Mouse (Mus musculus) CH12.LX (cell line): ENCODE data around the gene Foxs1. TPM values are rescaled to one million over a fixed set of nuclear protein-coding genes. Genes with fewer than 3 reads are reported as not detected.

Experiments used
- DNase-seq: peaks from one replicate; pipeline ENCODE4 v3.0.0-alpha.2; 2013; ENCODE audit errors: extremely low read depth
- H3K27ac ChIP-seq: 2 replicates; pipeline ENCODE4 v1.5.1; 2012; ENCODE audit warnings: low read depth, mild to moderate bottlenecking, control low read depth, moderate library complexity; ENCODE audit not compliant: insufficient read depth
- H3K27me3 ChIP-seq: replicated peaks from 2 replicates; pipeline ENCODE3; 2012; ENCODE audit warnings: inconsistent platforms
- H3K36me3 ChIP-seq, 2 experiments: replicated peaks in 1 of 2; 2 replicates each; pipeline versions ENCODE3 to v1.6.1; 2012; ENCODE audit warnings: inconsistent platforms in 1 of 2, low read length in 1 of 2, mild to moderate bottlenecking in 1 of 2, mixed read lengths in 1 of 2, moderate library complexity in 1 of 2; ENCODE audit not compliant: control insufficient read depth in 1 of 2, insufficient read depth in 1 of 2
- H3K4me1 ChIP-seq, 2 experiments: 2 replicates each; pipeline ENCODE4 v1.6.1; 2012; ENCODE audit warnings: inconsistent platforms in 1 of 2, moderate library complexity in 1 of 2; ENCODE audit not compliant: insufficient read depth in 2 of 2, control insufficient read depth in 1 of 2
- H3K4me2 ChIP-seq: 2 replicates; pipeline ENCODE4 v1.6.1; 2012; ENCODE audit warnings: low read depth, mild to moderate bottlenecking, control low read depth; ENCODE audit not compliant: poor library complexity, insufficient read depth, severe bottlenecking
- H3K4me3 ChIP-seq, 3 experiments: fragments of 150-350 bp in 1 of 3; sonication (generic) in 1 of 3; replicated peaks in 1 of 3; 2 replicates each; pipeline versions ENCODE3 to v1.5.1; 2011 to 2012; ENCODE audit warnings: low read depth in 2 of 3, low read length in 2 of 3, mild to moderate bottlenecking in 2 of 3, moderate library complexity in 2 of 3, control low read depth in 1 of 3, improper control_type of control experiment in 1 of 3, inconsistent platforms in 1 of 3, mixed read lengths in 1 of 3; ENCODE audit not compliant: poor library complexity in 1 of 3
- H3K79me2 ChIP-seq: replicated peaks from 2 replicates; pipeline ENCODE4 v1.6.1; 2012; ENCODE audit warnings: mild to moderate bottlenecking, moderate library complexity; ENCODE audit not compliant: control insufficient read depth, poor library complexity, insufficient read depth, severe bottlenecking; ENCODE audit errors: extremely low read depth
- H3K9ac ChIP-seq: 2 replicates; pipeline ENCODE4 v1.6.1; 2012; ENCODE audit warnings: low read depth, mild to moderate bottlenecking, control low read depth, moderate library complexity; ENCODE audit not compliant: insufficient read depth
- H3K9me3 ChIP-seq: replicated peaks from 2 replicates; pipeline ENCODE3; 2012; ENCODE audit warnings: low read length, inconsistent platforms, mixed read lengths
- BHLHE40 ChIP-seq: IDR thresholded peaks from 2 replicates; pipeline ENCODE4 v1.6.1; 2011; ENCODE audit warnings: mild to moderate bottlenecking, low read depth, low read length, improper control_type of control experiment
- EP300 ChIP-seq: IDR thresholded peaks from 2 replicates; pipeline ENCODE4 v1.6.1; 2011; ENCODE audit warnings: low read length, improper control_type of control experiment
- ETS1 ChIP-seq: conservative IDR thresholded peaks from 2 replicates; pipeline ENCODE4 v1.6.1; 2012; ENCODE audit warnings: low read depth, mild to moderate bottlenecking, inconsistent platforms, low read length, improper control_type of control experiment, moderate library complexity
- JUN ChIP-seq: IDR thresholded peaks from 2 replicates; pipeline ENCODE4 v1.6.1; 2011; ENCODE audit warnings: low read depth, mild to moderate bottlenecking, low read length, improper control_type of control experiment, moderate library complexity; ENCODE audit not compliant: insufficient read depth
- MAX ChIP-seq: IDR thresholded peaks from 2 replicates; pipeline ENCODE4 v1.6.1; 2011; ENCODE audit warnings: low read length, improper control_type of control experiment
- MEF2A ChIP-seq: IDR thresholded peaks from 2 replicates; pipeline ENCODE4 v1.6.1; 2014; ENCODE audit warnings: low read depth, mild to moderate bottlenecking, inconsistent platforms, low read length, improper control_type of control experiment, borderline replicate concordance
- NELFE ChIP-seq: IDR thresholded peaks from 2 replicates; pipeline ENCODE4 v1.6.1; 2011; ENCODE audit warnings: low read depth, low read length, improper control_type of control experiment
- NRF1 ChIP-seq: IDR thresholded peaks from 2 replicates; pipeline ENCODE4 v1.6.1; 2014; ENCODE audit warnings: low read depth, mild to moderate bottlenecking, inconsistent platforms, low read length, improper control_type of control experiment, moderate library complexity
- PAX5 ChIP-seq: IDR thresholded peaks from 2 replicates; pipeline ENCODE4 v1.6.1; 2012; ENCODE audit warnings: low read length, inconsistent platforms, mixed read lengths
- TBP ChIP-seq: conservative IDR thresholded peaks from 2 replicates; pipeline ENCODE4 v1.6.1; 2011; ENCODE audit warnings: low read depth, low read length, improper control_type of control experiment
- USF2 ChIP-seq: conservative IDR thresholded peaks from 2 replicates; pipeline ENCODE4 v1.6.1; 2011; ENCODE audit warnings: low read depth, low read length, improper control_type of control experiment
- ZC3H11A ChIP-seq: IDR thresholded peaks from 2 replicates; pipeline ENCODE4 v1.6.1; 2012; ENCODE audit warnings: low read depth, mild to moderate bottlenecking, inconsistent platforms, low read length, improper control_type of control experiment
- ZKSCAN1 ChIP-seq: IDR thresholded peaks from 2 replicates; pipeline ENCODE4 v1.6.1; 2012; ENCODE audit warnings: low read depth, inconsistent platforms, low read length, improper control_type of control experiment, borderline replicate concordance
- ZMIZ1 ChIP-seq: IDR thresholded peaks from 2 replicates; pipeline ENCODE4 v1.6.1; 2012; ENCODE audit warnings: low read depth, mild to moderate bottlenecking, inconsistent platforms, low read length, improper control_type of control experiment
- ZNF384 ChIP-seq: IDR thresholded peaks from 2 replicates; pipeline ENCODE4 v1.6.1; 2012; ENCODE audit warnings: low read depth, low read length, improper control_type of control experiment, inconsistent platforms
- dilution Hi-C: fragments of 300-500 bp; cut with MboI; formaldehyde crosslinking; loops from 2 replicates; pipeline ENCODE4 v1.14.3; 2020; ENCODE audit warnings: low sequenced_read_pairs; ENCODE audit not compliant: extremely low pct_unique_long_range_greater_than_20kb, extremely low pct_ligation_motif_present
- in situ Hi-C: fragments of 300-500 bp; cut with MboI; formaldehyde crosslinking; loops from 3 replicates; pipeline ENCODE4 v1.14.3; 2019; ENCODE audit warnings: low sequenced_read_pairs, low pct_ligation_motif_present, low pct_unique_long_range_greater_than_20kb, mixed read lengths
- polyA plus RNA-seq: library from polyadenylated mRNA; unstranded; fragments of >175 nt; gene quantifications from 2 replicates; pipeline ENCODE4 v1.2.1, GENCODE M21; 2012; ENCODE audit warnings: low read depth; ENCODE audit not compliant: insufficient read length
- total RNA-seq, 2 experiments: library from RNA; depleted of rRNA; stranded (reverse); fragments of 300-350 nt in 1 of 2; fragments of >200 nt in 1 of 2; gene quantifications; 2 replicates each; pipeline ENCODE4 v1.2.3; 2012 to 2014

Foxs1 gene
- total and polyA plus RNA-seq, 3 experiments: 6.1 to 9.5 (median 9.1) TPM

- Histone ChIP-seq H3K9ac (no peak overlapping the region), H3K4me3 (no peak overlapping the region), H3K4me2 (no peak overlapping the region), H3K27me3 (peaks cover 26% of the 10 kb centered on the region), H3K27ac (no peak overlapping the region), H3K36me3 (no peaks in the 10 kb centered on the region), H3K4me1 (peaks cover 14 to 49% of the 10 kb centered on the region in 2 experiments), H3K9me3 (peaks cover 7% of the 10 kb centered on the region), H3K79me2 (no peaks in the 10 kb centered on the region)
- 0 out of 2 replicates have a peak, but pooled peaks have one; percentile 13 for TF ChIP-seq ETS1
- TF ChIP-seq NRF1: no peak
- peak; percentile 32; the same call in 1 of the 2 replicates for TF ChIP-seq BHLHE40
- DNase-seq: no peak
- dilution Hi-C loops (no loop called here), in situ Hi-C loops (loop anchor here (25.0 kb wide), 1 partner anchor 680 kb away; no protein-coding TSS in a partner anchor)
Observed at GRCm38 (mm10) chr2:152907114-152907943, 25.7 kb downstream of the Foxs1 start.

GRCm38 (mm10) chr2:152906274-152907037, 26.6 kb downstream of the Foxs1 start:
- Histone ChIP-seq H3K4me1 (peaks cover 17 to 49% of the 10 kb centered on the region in 2 experiments), H3K9me3 (peaks cover 7% of the 10 kb centered on the region), H3K27me3 (peaks cover 18% of the 10 kb centered on the region), H3K4me3 (no peak overlapping the region), H3K9ac (no peak overlapping the region), H3K36me3 (peaks cover 0 to 3% of the 10 kb centered on the region in 2 experiments), H3K79me2 (no peaks in the 10 kb centered on the region), H3K4me2 (no peak overlapping the region), H3K27ac (no peak overlapping the region)
- TF ChIP-seq ZNF384 (no peak), ZC3H11A (no peak), JUN (no peak), EP300 (0 out of 2 replicates have a peak, but pooled peaks have one; percentile 12), MEF2A (no peak), USF2 (no peak), MAX (no peak), NELFE (no peak), ETS1 (peak; percentile 24; the same call in 1 of the 2 replicates), ZMIZ1 (no peak), TBP (0 out of 2 replicates have a peak, but pooled peaks have one; percentile 43), ZKSCAN1 (no peak), PAX5 (no peak)
- no peak for DNase-seq
- dilution Hi-C loops: no loop called here
- in situ Hi-C loops: loop anchor here (25.0 kb wide), 1 partner anchor 681 kb away; no protein-coding TSS in a partner anchor
